Mouse (Mus musculus): ENCODE measurements around the gene Igfbp2. TPM values are rescaled to one million over a fixed set of nuclear protein-coding genes. Genes with fewer than 3 reads are reported as not detected.
A peak's percentile ranks its signal among the peaks of the same experiment; 100 is the strongest.

The Igfbp2 gene
- polyA plus RNA-seq, 1 experiment from 2014 or later: 341 TPM

DNA sequence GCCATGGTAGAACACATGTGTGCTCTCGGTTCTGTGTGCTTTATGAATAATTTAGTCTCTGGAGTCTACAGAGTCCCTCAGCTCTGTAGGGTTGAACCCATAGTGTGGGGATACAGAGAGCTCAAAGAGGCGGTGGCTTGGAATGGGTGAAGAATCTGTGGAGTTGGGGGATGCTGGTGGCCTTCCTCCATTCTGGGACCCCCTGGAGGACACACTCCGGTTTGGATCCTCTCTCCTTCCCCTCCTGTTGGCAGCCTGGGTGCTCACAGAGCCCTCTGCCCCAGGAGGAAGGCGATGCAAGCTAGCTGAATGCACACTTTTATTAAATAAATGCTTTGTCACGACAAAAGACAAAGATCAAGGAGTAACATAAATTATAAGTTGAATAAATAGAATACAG lies 33.3 kb downstream of the Igfbp2 start:
- 62% methylated on average over 5 of the region's 5 CpGs for WGBS

DNA sequence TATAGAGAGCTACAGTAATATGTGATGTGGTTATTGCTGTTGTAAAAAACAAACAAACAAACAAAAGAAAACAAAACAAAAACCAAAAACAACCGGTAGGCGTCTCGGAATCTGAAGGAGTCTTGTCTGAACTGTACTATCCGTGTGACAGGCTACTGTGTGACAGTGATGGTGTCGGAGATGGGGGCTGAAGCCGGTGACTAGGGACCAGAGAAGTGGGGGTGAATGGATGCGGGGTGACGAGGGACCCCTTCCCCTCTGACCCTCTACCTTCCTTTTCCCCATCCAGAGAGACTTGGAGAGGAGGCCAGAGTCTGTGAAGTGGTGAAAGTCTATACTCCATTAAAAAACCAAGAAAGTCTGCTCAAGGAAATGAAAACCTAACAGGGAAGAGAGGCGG lies 34.0 kb downstream of the Igfbp2 start:
- Histone ChIP-seq H3K4me3 (replicated peaks) (no peak overlapping the region), H3K4me1 (peaks cover 17% of the 10 kb centered on the region), H3K9ac (replicated peaks) (no peak overlapping the region), H3K27ac (replicated peaks) (0 out of 2 replicates have a peak overlapping the region, but pooled peaks have one; percentile 9), H3K36me3 (0 out of 2 replicates have a peak, but pooled peaks cover 4% of the 10 kb centered on the region), H3K27me3 (replicated peaks) (no peaks in the 10 kb centered on the region), H3K4me2 (no peak overlapping the region), H3K9me3 (replicated peaks) (no peaks in the 10 kb centered on the region)
- WGBS: 89% methylated on average over 9 of the region's 9 CpGs
- no peak for ATAC-seq (ENCODE audit: low FRiP score)

More for the DNA sequence above, 33.3 kb downstream of the Igfbp2 start:
- no peak overlapping the region for H3K4me2 ChIP-seq
- H3K36me3 ChIP-seq: 0 out of 2 replicates have a peak, but pooled peaks cover 4% of the 10 kb centered on the region
- H3K27ac ChIP-seq (replicated peaks): no peak overlapping the region
- ATAC-seq (ENCODE audit: low FRiP score): no peak
- no peaks in the 10 kb centered on the region for H3K27me3 ChIP-seq (replicated peaks)
- H3K4me1 ChIP-seq: peaks cover 17% of the 10 kb centered on the region
- no peak overlapping the region for H3K9ac ChIP-seq (replicated peaks)
- no peak overlapping the region for H3K4me3 ChIP-seq (replicated peaks)
- H3K9me3 ChIP-seq (replicated peaks): no peaks in the 10 kb centered on the region

DNA sequence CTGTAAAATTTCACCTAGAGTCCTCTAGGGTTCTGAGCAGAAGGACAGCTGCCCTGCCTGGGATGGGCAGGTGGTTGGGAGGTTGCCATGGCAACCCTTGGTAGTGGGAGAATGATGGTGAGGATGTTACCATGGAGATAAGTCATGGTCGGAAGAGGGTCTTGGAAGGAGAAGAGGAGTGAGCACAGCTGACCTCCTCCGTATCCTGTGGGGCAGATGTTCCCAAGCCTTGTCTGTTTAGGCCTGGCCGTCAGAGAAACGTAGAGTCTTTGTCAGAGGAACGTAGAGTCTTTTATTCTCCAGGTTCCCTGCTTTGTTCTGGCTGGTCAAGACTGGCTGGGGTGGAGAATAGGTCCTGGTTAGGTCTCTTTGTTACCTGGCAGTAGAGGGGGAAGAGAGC lies 34.6 kb downstream of the Igfbp2 start:
- H3K36me3 ChIP-seq: 0 out of 2 replicates have a peak, but pooled peaks cover 4% of the 10 kb centered on the region
- 12% methylated on average over 5 of the region's 5 CpGs for WGBS
- H3K4me2 ChIP-seq: no peak overlapping the region
- peak overlapping the region; percentile 9; the same call in 1 of the 2 replicates for H3K27ac ChIP-seq (replicated peaks)
- peaks cover 17% of the 10 kb centered on the region for H3K4me1 ChIP-seq
- ATAC-seq (ENCODE audit: low FRiP score): peak; percentile 50; the same call in 1 of the 2 replicates
- H3K4me3 ChIP-seq (replicated peaks): no peak overlapping the region
- no peaks in the 10 kb centered on the region for H3K9me3 ChIP-seq (replicated peaks)
- no peak overlapping the region for H3K9ac ChIP-seq (replicated peaks)
- no peaks in the 10 kb centered on the region for H3K27me3 ChIP-seq (replicated peaks)

DNA sequence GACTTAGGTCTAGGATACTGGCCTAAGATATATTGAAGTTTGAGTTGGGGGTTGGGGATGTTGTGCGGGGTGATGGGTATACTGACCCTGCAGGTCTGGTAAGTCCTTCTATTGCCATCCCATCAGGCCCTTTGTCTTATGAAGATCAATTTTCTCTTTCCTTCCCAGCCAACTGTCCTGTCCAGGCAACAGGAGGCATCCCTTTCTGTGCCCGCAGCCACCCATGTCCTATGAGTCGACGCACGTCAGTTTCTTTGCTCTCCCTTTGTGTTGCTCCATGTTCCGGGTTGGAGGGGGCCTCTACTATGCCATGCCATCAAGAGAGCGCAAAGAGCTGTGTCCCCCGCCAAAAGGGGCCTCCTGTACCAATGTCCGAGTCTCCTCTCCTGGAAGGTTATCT lies 35.7 kb downstream of the Igfbp2 start:
- WGBS: 97% methylated on average over 9 of the region's 9 CpGs
- Histone ChIP-seq H3K9me3 (replicated peaks) (no peaks in the 10 kb centered on the region), H3K4me3 (replicated peaks) (no peak overlapping the region), H3K27ac (replicated peaks) (no peak overlapping the region), H3K4me2 (no peak overlapping the region), H3K9ac (replicated peaks) (no peak overlapping the region), H3K36me3 (0 out of 2 replicates have a peak, but pooled peaks cover 4% of the 10 kb centered on the region), H3K4me1 (peaks cover 10% of the 10 kb centered on the region; the same call in 1 of the 2 replicates), H3K27me3 (replicated peaks) (no peaks in the 10 kb centered on the region)
- no peak for ATAC-seq (ENCODE audit: low FRiP score)

DNA sequence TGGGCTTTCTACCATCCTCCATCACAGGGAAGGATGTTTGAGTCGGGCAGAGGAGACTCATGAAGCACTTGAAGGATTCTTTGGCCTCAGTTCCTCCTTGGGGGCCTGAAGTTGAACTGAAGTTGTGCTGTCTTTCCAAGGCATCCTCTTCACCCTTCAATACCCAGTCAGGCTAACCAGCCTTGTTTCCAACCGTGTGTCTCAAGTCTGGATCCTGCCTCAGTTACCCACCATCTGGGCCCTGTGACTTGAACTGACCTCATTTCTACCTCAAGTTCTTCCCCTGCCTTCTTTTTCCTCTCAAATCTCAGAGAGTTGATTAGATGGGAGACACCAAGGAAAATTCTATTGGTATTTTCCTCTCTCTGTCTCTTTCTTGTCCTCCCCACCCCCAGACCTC lies 36.2 kb downstream of the Igfbp2 start:
- H3K4me3 ChIP-seq (replicated peaks): no peak overlapping the region
- no peak overlapping the region for H3K4me2 ChIP-seq
- no peaks in the 10 kb centered on the region for H3K9me3 ChIP-seq (replicated peaks)
- H3K27ac ChIP-seq (replicated peaks): no peak overlapping the region
- peaks cover 10% of the 10 kb centered on the region; the same call in 1 of the 2 replicates for H3K4me1 ChIP-seq
- H3K27me3 ChIP-seq (replicated peaks): no peaks in the 10 kb centered on the region
- WGBS: 91% methylated on average over 2 of the region's 2 CpGs
- ATAC-seq (ENCODE audit: low FRiP score): no peak
- H3K36me3 ChIP-seq: 0 out of 2 replicates have a peak, but pooled peaks cover 4% of the 10 kb centered on the region
- no peak overlapping the region for H3K9ac ChIP-seq (replicated peaks)

DNA sequence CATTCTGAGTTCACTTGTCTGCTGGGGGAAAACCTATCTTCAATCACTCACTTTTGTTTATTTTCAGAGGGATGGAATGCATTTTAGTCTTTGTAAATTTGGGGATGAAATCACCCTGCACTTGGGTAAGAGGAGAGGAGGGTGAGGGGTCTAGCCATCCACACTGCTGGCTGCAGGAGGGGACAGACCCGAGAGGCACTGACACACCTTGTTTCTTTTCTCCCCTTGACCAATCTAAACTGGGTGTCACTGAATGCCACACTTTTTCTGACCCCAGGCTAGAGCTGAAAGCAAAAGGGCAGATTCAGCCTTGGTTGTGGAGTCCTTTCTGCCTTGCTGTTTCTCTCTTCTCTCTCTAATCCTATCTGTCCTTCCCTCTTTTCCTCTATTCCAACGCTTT lies 37.4 kb downstream of the Igfbp2 start:
- no peak overlapping the region for H3K4me2 ChIP-seq
- H3K4me3 ChIP-seq (replicated peaks): no peak overlapping the region
- no peaks in the 10 kb centered on the region for H3K27me3 ChIP-seq (replicated peaks)
- H3K27ac ChIP-seq (replicated peaks): no peak overlapping the region
- H3K9ac ChIP-seq (replicated peaks): no peak overlapping the region
- WGBS: 80% methylated on average over 2 of the region's 2 CpGs
- H3K4me1 ChIP-seq: peaks cover 19% of the 10 kb centered on the region
- no peaks in the 10 kb centered on the region for H3K9me3 ChIP-seq (replicated peaks)
- 0 out of 2 replicates have a peak, but pooled peaks cover 4% of the 10 kb centered on the region for H3K36me3 ChIP-seq
- no peak for ATAC-seq (ENCODE audit: low FRiP score)

DNA sequence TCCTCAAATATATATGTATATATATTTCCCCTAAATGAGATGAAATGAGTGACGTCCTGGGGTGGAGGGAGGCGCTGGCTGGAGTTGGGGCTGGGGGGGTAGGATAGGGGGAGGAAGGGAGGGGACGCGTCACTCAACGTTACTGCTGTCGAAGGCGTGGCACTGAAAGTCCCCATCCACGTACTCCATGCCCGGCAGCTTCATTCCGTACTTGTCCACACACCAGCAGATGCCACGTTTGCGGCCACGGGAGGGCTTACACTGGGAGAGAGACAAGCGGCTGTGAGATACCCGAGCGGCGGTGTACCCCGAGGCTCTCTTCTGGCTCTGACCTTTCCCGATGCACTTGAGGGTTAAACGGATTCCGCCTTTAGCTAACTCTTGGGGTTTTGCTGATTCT lies 37.9 kb downstream of the Igfbp2 start:
- H3K36me3 ChIP-seq: 0 out of 2 replicates have a peak, but pooled peaks cover 4% of the 10 kb centered on the region
- H3K4me1 ChIP-seq: peaks cover 22% of the 10 kb centered on the region
- no peak overlapping the region for H3K4me2 ChIP-seq
- no peak overlapping the region for H3K4me3 ChIP-seq (replicated peaks)
- no peak for ATAC-seq (ENCODE audit: low FRiP score)
- H3K9me3 ChIP-seq (replicated peaks): no peaks in the 10 kb centered on the region
- H3K27ac ChIP-seq (replicated peaks): no peak overlapping the region
- 90% methylated on average over 21 of the region's 21 CpGs for WGBS
- H3K9ac ChIP-seq (replicated peaks): no peak overlapping the region
- H3K27me3 ChIP-seq (replicated peaks): no peaks in the 10 kb centered on the region

DNA sequence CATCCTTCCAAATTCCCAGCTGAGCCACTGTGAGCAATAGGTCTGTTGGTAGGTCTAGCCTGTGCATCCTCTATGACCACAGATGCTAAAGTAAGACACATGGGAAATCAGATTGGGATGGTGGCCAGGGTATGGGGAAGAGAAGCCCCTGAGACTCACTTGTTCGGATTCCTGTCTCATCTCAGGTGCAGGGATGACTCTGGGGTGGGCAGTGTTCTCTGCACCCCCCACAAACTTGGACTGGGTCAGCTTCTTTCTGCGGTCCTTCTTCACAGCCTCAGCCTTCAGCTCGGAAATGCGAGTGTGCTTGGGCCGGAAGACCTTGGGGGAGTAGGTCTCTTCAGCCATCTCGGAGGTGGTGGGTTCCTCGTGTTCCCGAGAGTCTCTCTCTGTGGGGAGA lies 39.4 kb downstream of the Igfbp2 start:
- Histone ChIP-seq H3K36me3 (0 out of 2 replicates have a peak, but pooled peaks cover 4% of the 10 kb centered on the region), H3K4me3 (replicated peaks) (no peak overlapping the region), H3K27ac (replicated peaks) (no peak overlapping the region), H3K9ac (replicated peaks) (no peak overlapping the region), H3K27me3 (replicated peaks) (no peaks in the 10 kb centered on the region), H3K4me1 (peaks cover 23% of the 10 kb centered on the region), H3K9me3 (replicated peaks) (no peaks in the 10 kb centered on the region), H3K4me2 (no peak overlapping the region)
- ATAC-seq (ENCODE audit: low FRiP score): no peak
- 87% methylated on average over 8 of the region's 8 CpGs for WGBS

DNA sequence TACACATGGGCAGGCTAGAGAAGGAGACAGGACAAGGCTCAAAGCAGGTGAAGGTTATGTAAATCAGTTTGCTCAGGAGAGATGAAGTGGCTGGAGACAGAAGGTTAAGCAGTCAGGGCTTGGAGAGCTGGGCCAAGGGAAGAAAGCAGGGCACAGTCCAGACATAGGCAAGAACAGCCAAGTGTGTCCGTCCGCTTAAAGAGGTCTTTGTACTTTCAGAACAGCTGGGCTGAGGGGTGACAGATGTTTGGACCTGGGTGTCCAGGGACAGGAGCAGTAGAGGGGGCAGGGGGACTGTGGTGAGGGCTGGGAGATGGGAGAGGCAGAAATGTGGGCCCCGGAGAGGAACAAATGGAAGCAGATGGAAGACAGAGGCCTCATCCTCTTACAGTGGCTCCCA lies 40.0 kb downstream of the Igfbp2 start:
- Histone ChIP-seq H3K4me3 (replicated peaks) (no peak overlapping the region), H3K9ac (replicated peaks) (no peak overlapping the region), H3K36me3 (0 out of 2 replicates have a peak, but pooled peaks cover 4% of the 10 kb centered on the region), H3K4me2 (no peak overlapping the region), H3K4me1 (peaks cover 22% of the 10 kb centered on the region), H3K9me3 (replicated peaks) (no peaks in the 10 kb centered on the region), H3K27me3 (replicated peaks) (no peaks in the 10 kb centered on the region), H3K27ac (replicated peaks) (no peak overlapping the region)
- 75% methylated on average over 3 of the region's 3 CpGs for WGBS
- ATAC-seq (ENCODE audit: low FRiP score): no peak

DNA sequence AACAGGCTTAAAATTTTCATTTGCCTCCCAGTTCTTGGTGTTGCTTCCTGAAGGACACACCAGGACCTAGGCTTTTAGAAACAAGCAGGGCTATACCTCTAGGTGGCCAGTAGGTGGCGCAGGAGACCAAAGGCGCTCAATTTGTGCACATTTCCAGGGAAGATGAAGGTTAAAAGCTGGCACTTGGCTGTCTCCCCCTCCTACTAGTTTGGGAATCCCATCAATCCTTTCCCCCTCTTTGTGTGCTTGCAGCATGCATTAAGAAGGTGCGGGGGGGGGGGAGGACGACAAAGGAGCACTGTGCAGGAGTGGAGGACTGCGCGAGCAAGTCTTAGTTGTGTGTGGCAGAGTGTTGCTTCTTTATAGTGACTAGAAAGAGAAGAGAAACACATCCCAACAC lies 41.6 kb downstream of the Igfbp2 start:
- Histone ChIP-seq H3K27ac (replicated peaks) (peak overlapping the region; percentile 33; the same call in 1 of the 2 replicates), H3K9ac (replicated peaks) (no peak overlapping the region), H3K36me3 (no peaks in the 10 kb centered on the region), H3K27me3 (replicated peaks) (no peaks in the 10 kb centered on the region), H3K9me3 (replicated peaks) (no peaks in the 10 kb centered on the region), H3K4me2 (peak overlapping the region; percentile 31), H3K4me3 (replicated peaks) (no peak overlapping the region), H3K4me1 (peaks cover 35% of the 10 kb centered on the region)
- ATAC-seq (ENCODE audit: low FRiP score): peak; percentile 52
- WGBS: 6% methylated on average over 6 of the region's 6 CpGs

DNA sequence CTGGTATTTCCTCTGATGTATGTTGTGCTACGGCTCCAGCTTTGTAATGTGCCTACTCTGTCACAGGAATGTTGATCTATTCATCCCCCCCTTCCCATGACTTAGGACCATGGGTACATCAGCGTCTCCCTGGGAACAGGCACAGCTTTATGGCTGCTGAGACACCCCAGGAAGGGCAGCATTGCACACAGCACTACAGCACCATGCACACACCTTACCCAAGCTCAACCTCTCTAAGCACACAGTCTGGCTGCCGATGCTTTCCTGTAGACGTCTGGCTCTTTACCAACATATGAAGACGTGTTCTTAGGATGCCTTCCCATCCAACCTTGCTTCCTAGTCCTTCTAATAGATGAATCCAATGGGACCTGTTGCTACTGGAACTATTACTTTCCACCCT lies 42.1 kb downstream of the Igfbp2 start:
- no peaks in the 10 kb centered on the region for H3K9me3 ChIP-seq (replicated peaks)
- WGBS: 46% methylated on average over 5 of the region's 5 CpGs
- H3K27ac ChIP-seq (replicated peaks): peak overlapping the region; percentile 46; the same call in 1 of the 2 replicates
- H3K4me3 ChIP-seq (replicated peaks): no peak overlapping the region
- peak overlapping the region; percentile 31 for H3K4me2 ChIP-seq
- ATAC-seq (ENCODE audit: low FRiP score): no peak
- no peaks in the 10 kb centered on the region for H3K27me3 ChIP-seq (replicated peaks)
- H3K4me1 ChIP-seq: peaks cover 40% of the 10 kb centered on the region
- no peaks in the 10 kb centered on the region for H3K36me3 ChIP-seq
- no peak overlapping the region for H3K9ac ChIP-seq (replicated peaks)

DNA sequence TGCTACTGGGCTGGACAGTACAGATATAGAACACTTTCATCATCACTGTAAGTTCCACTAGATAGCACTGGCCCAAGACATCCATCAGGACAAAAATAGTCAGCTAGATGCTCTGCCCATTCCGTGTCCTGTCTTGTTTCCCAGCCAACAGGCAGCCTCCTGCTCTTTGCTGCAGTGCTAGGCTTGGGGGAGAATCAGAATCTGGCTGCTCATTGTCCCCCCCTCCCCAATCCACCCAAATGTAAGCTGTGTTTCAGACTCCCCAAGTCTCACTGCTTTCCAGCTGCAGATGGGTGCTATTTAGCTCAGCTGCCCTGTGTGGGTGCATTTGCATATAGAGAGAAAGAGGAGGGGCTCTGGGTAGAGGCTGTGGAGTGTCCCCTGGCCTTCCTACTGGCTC lies 43.0 kb downstream of the Igfbp2 start:
- no peaks in the 10 kb centered on the region for H3K9me3 ChIP-seq (replicated peaks)
- no peak overlapping the region for H3K27ac ChIP-seq (replicated peaks)
- no peaks in the 10 kb centered on the region for H3K27me3 ChIP-seq (replicated peaks)
- H3K36me3 ChIP-seq: no peaks in the 10 kb centered on the region
- H3K4me1 ChIP-seq: peaks cover 45% of the 10 kb centered on the region
- H3K4me3 ChIP-seq (replicated peaks): no peak overlapping the region
- WGBS: 26% methylated on average over 1 of the region's 1 CpGs
- ATAC-seq (ENCODE audit: low FRiP score): no peak
- no peak overlapping the region for H3K4me2 ChIP-seq
- no peak overlapping the region for H3K9ac ChIP-seq (replicated peaks)

Data from neural tube, embryonic 15.5 days (tissue).